Mouse (Mus musculus) lung, adult 2 months (tissue): ENCODE data around the gene Luzp1.

Experiments used
- CTCF ChIP-seq: fragments of 200-500 bp; IDR thresholded peaks from 2 replicates; pipeline ENCODE4 v1.5.1; 2011; ENCODE audit warnings: mild to moderate bottlenecking, low read length, control low read depth; ENCODE audit not compliant: insufficient read depth
- POLR2A ChIP-seq: fragments of 200-500 bp; IDR thresholded peaks from 2 replicates; pipeline ENCODE4 v1.6.1; 2011; ENCODE audit warnings: low read depth, mild to moderate bottlenecking, control low read depth, low read length, borderline replicate concordance; ENCODE audit errors: extremely low read depth

- TF ChIP-seq CTCF (no peak), POLR2A (no peak)
These were observed 48.6 kb downstream of the Luzp1 start for GRCm38 (mm10) chr4:136518141-136518540.
